Mouse (Mus musculus): ENCODE results near the gene Msh4.
"Not testable (repeated sequence)": the region's sequence is repeated elsewhere in the genome, so short reads cannot be mapped to it uniquely, and the experiment has no call there.

The Msh4 gene

GRCm38 (mm10) chr3:153911197-153911881 lies 5.4 kb upstream of the Msh4 start:
- ATAC-seq (ENCODE audit: low TSS enrichment): no peak

- ATAC-seq (ENCODE audit: low TSS enrichment): no peak
Observed at GRCm38 (mm10) chr3:153910489-153910888, 4.6 kb upstream of the Msh4 start.

- ATAC-seq (ENCODE audit: low TSS enrichment): no peak
Observed at GRCm38 (mm10) chr3:153908919-153909318, 3.0 kb upstream of the Msh4 start.

GRCm38 (mm10) chr3:153905251-153906135 lies 445 bp downstream of the Msh4 start:
- ATAC-seq (ENCODE audit: low TSS enrichment): no peak

GRCm38 (mm10) chr3:153904586-153904985 lies 1.4 kb downstream of the Msh4 start:
- peak; percentile 87 for ATAC-seq (ENCODE audit: low TSS enrichment)

- no peak for ATAC-seq (ENCODE audit: low TSS enrichment)
Observed at GRCm38 (mm10) chr3:153902595-153902994, 3.3 kb downstream of the Msh4 start.

GRCm38 (mm10) chr3:153901904-153902303 lies 4.0 kb downstream of the Msh4 start:
- ATAC-seq (ENCODE audit: low TSS enrichment): no peak

- ATAC-seq (ENCODE audit: low TSS enrichment): no peak
Observed at GRCm38 (mm10) chr3:153897216-153897615, 8.7 kb downstream of the Msh4 start.

GRCm38 (mm10) chr3:153895454-153895853 lies 10.5 kb downstream of the Msh4 start:
- no peak for ATAC-seq (ENCODE audit: low TSS enrichment)

GRCm38 (mm10) chr3:153889188-153889781 lies 16.7 kb downstream of the Msh4 start:
- no peak for ATAC-seq (ENCODE audit: low TSS enrichment)

- ATAC-seq (ENCODE audit: low TSS enrichment): no peak
Observed at GRCm38 (mm10) chr3:153888141-153888540, 17.8 kb downstream of the Msh4 start.

- no peak for ATAC-seq (ENCODE audit: low TSS enrichment)
Observed at GRCm38 (mm10) chr3:153886296-153886695, 19.6 kb downstream of the Msh4 start.

- no peak for ATAC-seq (ENCODE audit: low TSS enrichment)
Observed at GRCm38 (mm10) chr3:153871396-153871795, 34.5 kb downstream of the Msh4 start.

GRCm38 (mm10) chr3:153867149-153868136 lies 38.5 kb downstream of the Msh4 start:
- ATAC-seq (ENCODE audit: low TSS enrichment): no peak

GRCm38 (mm10) chr3:153864636-153865429 lies 41.1 kb downstream of the Msh4 start:
- ATAC-seq (ENCODE audit: low TSS enrichment): no peak

- no peak for ATAC-seq (ENCODE audit: low TSS enrichment)
Observed at GRCm38 (mm10) chr3:153863816-153864215, 42.1 kb downstream of the Msh4 start.

GRCm38 (mm10) chr3:153860392-153860791 lies 45.5 kb downstream of the Msh4 start:
- ATAC-seq (ENCODE audit: low TSS enrichment): not testable (repeated sequence)

- ATAC-seq (ENCODE audit: low TSS enrichment): no peak
Observed at GRCm38 (mm10) chr3:153858350-153859001, 47.5 kb downstream of the Msh4 start.

GRCm38 (mm10) chr3:153852266-153852665 lies 53.7 kb downstream of the Msh4 start:
- ATAC-seq (ENCODE audit: low TSS enrichment): no peak

GRCm38 (mm10) chr3:153850759-153851158 lies 55.2 kb downstream of the Msh4 start:
- no peak for ATAC-seq (ENCODE audit: low TSS enrichment)

Measured in frontal cortex, adult (tissue).